Mouse (Mus musculus): ENCODE data around the gene Gm20708. TPM values are rescaled to one million over a fixed set of nuclear protein-coding genes. Genes with fewer than 3 reads are reported as not detected.
"Not testable (repeated sequence)": the region's sequence is repeated elsewhere in the genome, so short reads cannot be mapped to it uniquely, and the experiment has no call there.

Gm20708 gene
- polyA plus RNA-seq, 1 experiment from 2014 or later = 0.24 TPM

GRCm38 (mm10) chr11:117782705-117783034, 26.8 kb upstream of the Gm20708 start:
- WGBS = 40% methylated on average over 9 of the region's 9 CpGs
- no peaks in the 10 kb centered on the region for H3K9me3 ChIP-seq
- no peak for ATAC-seq (ENCODE audit: borderline replicate concordance, extremely low read depth, low FRiP score, low TSS enrichment)
- H3K4me2 ChIP-seq = peak overlapping the region; percentile 98
- H3K27me3 ChIP-seq = no peaks in the 10 kb centered on the region
- H3K27ac ChIP-seq = peak overlapping the region; percentile 88
- no peaks in the 10 kb centered on the region for H3K36me3 ChIP-seq
- H3K4me1 ChIP-seq = peaks cover 51% of the 10 kb centered on the region
- peak overlapping the region; percentile 54 for H3K4me3 ChIP-seq
- peak overlapping the region; percentile 32; the same call in 1 of the 2 replicates for H3K9ac ChIP-seq

DNA sequence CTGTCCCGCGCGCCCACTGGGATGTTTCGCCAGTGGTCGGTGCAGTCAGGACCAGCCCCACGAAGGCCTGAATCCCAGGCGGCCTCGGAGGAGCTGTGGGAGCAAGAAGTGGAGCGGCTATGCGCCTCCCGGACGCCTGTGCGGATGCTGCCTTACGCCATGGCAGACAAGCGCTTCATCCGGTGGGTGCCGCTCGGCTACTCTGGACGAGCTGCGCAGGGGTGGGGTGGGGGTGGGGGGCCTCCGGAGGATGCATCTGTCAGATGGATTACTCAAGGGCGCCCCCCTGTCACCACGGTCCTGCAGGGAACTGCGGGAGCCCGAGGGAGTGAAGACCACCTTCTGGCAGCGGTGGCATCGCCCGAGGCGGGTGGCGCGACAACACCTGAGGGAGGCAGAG, 26.4 kb upstream of the Gm20708 start:
- H3K27me3 ChIP-seq = no peaks in the 10 kb centered on the region
- peak overlapping the region; percentile 32 for H3K9ac ChIP-seq
- peak overlapping the region; percentile 88 for H3K27ac ChIP-seq
- H3K4me3 ChIP-seq = peak overlapping the region; percentile 54
- H3K9me3 ChIP-seq = no peaks in the 10 kb centered on the region
- ATAC-seq (ENCODE audit: borderline replicate concordance, extremely low read depth, low FRiP score, low TSS enrichment) = 0 out of 2 replicates have a peak, but pooled peaks have one; percentile 17
- peak overlapping the region; percentile 98 for H3K4me2 ChIP-seq
- no peaks in the 10 kb centered on the region for H3K36me3 ChIP-seq
- H3K4me1 ChIP-seq = peaks cover 51% of the 10 kb centered on the region
- WGBS = 4% methylated on average over 31 of the region's 31 CpGs

DNA sequence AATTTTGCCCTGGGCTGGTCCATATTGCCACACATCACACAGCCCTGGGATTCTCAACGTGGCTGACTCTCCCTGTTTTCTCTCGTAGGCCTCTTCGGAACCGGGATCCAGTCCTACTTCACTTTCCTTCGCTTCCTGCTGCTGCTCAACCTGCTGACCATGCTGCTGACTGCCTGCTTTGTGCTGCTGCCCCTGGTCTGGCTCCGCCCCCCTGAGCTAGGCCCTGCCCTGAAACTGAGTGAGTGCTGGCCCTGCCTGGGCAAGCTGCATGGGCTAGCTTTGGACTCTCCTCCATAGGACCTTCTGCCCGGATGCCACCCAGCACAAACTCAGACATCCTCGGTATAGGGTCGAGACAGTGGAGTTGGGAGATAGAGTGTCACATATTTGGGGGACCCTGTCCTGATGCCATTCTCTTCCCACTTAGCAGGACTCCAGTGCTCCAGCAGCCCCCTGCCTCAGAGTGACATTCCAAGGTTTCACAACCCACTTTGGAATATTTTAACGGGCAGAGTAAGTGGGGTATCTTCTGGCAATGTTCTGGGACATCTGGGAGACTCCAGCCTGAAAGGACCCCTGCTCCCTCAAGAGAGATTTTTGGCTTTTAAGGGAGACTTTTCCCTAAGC, 25.7 kb upstream of the Gm20708 start:
- 43% methylated on average over 10 of the region's 10 CpGs for WGBS
- no peaks in the 10 kb centered on the region for H3K36me3 ChIP-seq
- H3K9me3 ChIP-seq = no peaks in the 10 kb centered on the region
- H3K4me3 ChIP-seq = peak overlapping the region; percentile 54
- H3K27ac ChIP-seq = no peak overlapping the region
- peaks cover 48% of the 10 kb centered on the region for H3K4me1 ChIP-seq
- H3K9ac ChIP-seq = no peak overlapping the region; the same call in 1 of the 2 replicates
- ATAC-seq (ENCODE audit: borderline replicate concordance, extremely low read depth, low FRiP score, low TSS enrichment) = no peak; the same call in 1 of the 2 replicates
- peak overlapping the region; percentile 98 for H3K4me2 ChIP-seq
- H3K27me3 ChIP-seq = no peaks in the 10 kb centered on the region

GRCm38 (mm10) chr11:117786294-117786693, 23.2 kb upstream of the Gm20708 start:
- 17% methylated on average over 10 of the region's 10 CpGs for WGBS

DNA sequence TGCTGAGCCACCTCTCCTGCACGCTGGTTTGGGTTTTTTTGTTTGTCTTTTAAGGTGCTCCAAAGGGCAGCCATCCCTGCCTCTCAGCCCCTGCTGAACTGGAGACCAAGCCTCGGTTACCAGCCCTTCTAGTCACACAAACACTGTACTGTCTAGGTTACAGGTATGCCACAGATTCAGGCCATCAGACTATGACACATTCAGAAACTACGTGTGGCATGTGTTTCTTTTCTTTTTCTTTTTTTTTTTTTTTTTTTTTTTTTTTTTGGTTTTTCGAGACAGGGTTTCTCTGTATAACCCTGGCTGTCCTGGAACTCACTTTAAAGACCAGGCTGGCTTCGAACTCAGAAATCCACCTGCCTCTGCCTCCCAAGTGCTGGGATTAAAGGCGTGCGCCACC, 21.0 kb upstream of the Gm20708 start:
- H3K27ac ChIP-seq; H3K9me3 ChIP-seq; H3K36me3 ChIP-seq; H3K9ac ChIP-seq; H3K4me2 ChIP-seq; H3K27me3 ChIP-seq; H3K4me3 ChIP-seq; ATAC-seq (ENCODE audit: borderline replicate concordance, extremely low read depth, low FRiP score, low TSS enrichment): not testable (repeated sequence)
- H3K4me1 ChIP-seq = peaks cover 22% of the 10 kb centered on the region
- WGBS = 72% methylated on average over 7 of the region's 7 CpGs

More at GRCm38 (mm10) chr11:117786294-117786693, 23.2 kb upstream of the Gm20708 start:
- Histone ChIP-seq H3K27ac (no peak overlapping the region), H3K4me3 (no peak overlapping the region), H3K9ac (no peak overlapping the region), H3K4me2 (no peak overlapping the region), H3K36me3 (no peaks in the 10 kb centered on the region), H3K4me1 (peaks cover 30% of the 10 kb centered on the region), H3K9me3 (no peaks in the 10 kb centered on the region), H3K27me3 (no peaks in the 10 kb centered on the region)
- ATAC-seq (ENCODE audit: borderline replicate concordance, extremely low read depth, low FRiP score, low TSS enrichment) = no peak

DNA sequence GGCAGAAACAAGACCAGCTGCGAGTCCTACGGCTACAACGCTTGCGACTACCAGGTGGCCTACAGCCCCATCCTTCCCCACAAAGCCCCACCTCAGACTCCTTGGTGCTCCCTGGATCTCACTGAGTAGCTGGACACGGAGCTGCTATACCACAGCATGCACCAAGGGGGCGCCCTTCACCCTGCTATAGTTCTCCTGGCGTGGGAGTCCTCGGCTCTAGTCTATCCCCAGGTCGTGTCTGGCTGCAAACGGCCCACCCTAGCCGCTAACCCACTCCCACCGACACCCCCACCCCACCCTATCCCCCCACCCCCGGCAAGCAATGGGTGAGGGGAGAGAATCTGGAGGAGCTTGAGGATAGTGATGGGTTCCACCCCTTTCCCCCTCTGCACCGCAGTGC, 19.2 kb upstream of the Gm20708 start:
- no peak overlapping the region for H3K27ac ChIP-seq
- H3K4me1 ChIP-seq = peaks cover 20% of the 10 kb centered on the region
- peak overlapping the region; percentile 50 for H3K4me2 ChIP-seq
- no peaks in the 10 kb centered on the region for H3K27me3 ChIP-seq
- ATAC-seq (ENCODE audit: borderline replicate concordance, extremely low read depth, low FRiP score, low TSS enrichment) = peak; percentile 24; the same call in 1 of the 2 replicates
- H3K36me3 ChIP-seq = no peaks in the 10 kb centered on the region
- H3K9ac ChIP-seq = no peak overlapping the region
- H3K9me3 ChIP-seq = no peaks in the 10 kb centered on the region
- H3K4me3 ChIP-seq = peak overlapping the region; percentile 10; the same call in 1 of the 2 replicates
- WGBS = 6% methylated on average over 14 of the region's 14 CpGs

DNA sequence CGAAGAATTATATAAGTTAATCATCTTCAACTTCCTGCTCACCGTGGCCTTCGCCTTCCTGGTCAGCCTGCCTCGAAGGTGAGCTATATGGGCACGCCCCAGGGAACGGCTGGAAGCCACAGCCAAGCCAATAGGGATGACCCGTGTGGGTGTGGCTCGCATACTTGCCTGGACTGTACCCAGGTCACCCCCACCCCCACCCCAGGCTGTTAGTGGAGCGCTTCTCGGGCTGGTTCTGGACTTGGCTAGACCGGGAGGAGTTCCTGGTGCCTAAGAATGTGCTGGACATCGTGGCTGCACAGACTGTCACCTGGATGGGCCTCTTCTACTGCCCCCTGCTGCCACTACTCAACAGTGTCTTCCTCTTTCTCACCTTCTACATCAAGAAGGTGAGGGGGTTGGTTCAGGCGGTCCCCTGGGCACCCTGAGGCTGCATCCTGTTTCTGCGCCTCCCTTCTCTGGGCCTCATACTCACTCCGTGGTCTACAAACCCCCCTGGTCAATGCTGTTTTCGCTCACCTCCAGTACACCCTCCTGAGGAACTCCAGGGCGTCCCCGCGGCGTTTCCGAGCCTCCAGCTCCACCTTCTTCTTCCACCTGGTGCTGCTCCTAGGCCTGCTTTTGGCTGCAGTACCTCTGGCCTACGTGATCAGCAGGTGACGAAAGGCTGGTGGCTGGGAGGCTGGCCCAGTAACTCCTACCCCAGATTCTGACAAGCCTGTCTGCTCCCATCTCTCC, 18.6 kb upstream of the Gm20708 start:
- no peak overlapping the region for H3K27ac ChIP-seq
- peak overlapping the region; percentile 50 for H3K4me2 ChIP-seq
- no peaks in the 10 kb centered on the region for H3K27me3 ChIP-seq
- H3K9me3 ChIP-seq = no peaks in the 10 kb centered on the region
- WGBS = 29% methylated on average over 23 of the region's 23 CpGs
- peaks cover 20% of the 10 kb centered on the region for H3K4me1 ChIP-seq
- no peaks in the 10 kb centered on the region for H3K36me3 ChIP-seq
- peak; percentile 10; the same call in 1 of the 2 replicates for ATAC-seq (ENCODE audit: borderline replicate concordance, extremely low read depth, low FRiP score, low TSS enrichment)
- peak overlapping the region; percentile 10; the same call in 1 of the 2 replicates for H3K4me3 ChIP-seq
- H3K9ac ChIP-seq = no peak overlapping the region

DNA sequence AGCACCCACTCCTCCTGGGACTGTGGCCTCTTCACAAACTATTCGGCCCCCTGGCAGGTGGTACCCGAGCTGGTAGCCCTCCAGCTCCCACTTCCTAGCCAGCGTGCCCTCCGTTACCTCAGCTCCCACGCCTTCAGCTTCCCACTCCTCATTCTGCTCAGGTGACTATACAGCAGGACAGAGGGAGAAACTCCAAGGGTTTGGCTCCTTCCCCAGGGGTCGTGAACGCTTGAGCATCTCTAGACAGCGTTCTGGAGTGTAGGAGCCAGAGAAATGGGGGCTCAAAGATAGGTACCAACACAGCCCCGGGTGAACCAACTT, 18.1 kb upstream of the Gm20708 start:
- H3K36me3 ChIP-seq = no peaks in the 10 kb centered on the region
- WGBS = 83% methylated on average over 9 of the region's 9 CpGs

DNA sequence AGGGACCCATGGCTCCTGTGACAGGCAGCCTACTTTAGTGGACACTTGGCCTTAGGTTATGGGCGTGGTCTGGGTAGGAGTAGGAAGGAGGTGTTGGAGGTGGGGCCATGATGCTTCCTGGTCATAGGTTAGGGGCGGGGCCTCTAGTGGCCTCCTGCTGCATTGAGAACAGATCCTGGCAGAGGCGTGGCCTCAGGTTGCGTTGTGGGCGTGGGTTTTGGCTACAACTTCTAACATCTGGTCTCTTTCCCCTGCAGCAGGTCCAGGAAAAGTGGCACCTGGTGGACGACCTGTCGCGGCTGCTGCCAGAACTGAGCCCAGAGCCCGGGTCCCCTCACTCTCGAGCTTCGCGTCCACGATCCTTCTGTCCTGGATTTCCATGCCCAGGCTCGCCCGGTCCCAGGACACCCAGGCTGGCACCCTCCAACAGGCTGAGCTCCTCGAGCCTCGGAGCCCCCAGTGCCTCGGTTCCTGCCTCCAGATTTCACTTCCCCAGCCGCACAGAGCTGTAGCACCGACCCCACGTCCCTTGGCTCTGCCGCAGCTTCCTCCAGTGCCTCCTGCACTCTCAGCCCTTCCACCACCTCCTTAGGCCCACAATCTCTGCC, 17.1 kb upstream of the Gm20708 start:
- H3K9ac ChIP-seq = peak overlapping the region; percentile 24; the same call in 1 of the 2 replicates
- H3K36me3 ChIP-seq = no peaks in the 10 kb centered on the region
- no peak overlapping the region for H3K27ac ChIP-seq
- H3K4me3 ChIP-seq = peak overlapping the region; percentile 24
- peaks cover 20% of the 10 kb centered on the region for H3K4me1 ChIP-seq
- no peaks in the 10 kb centered on the region for H3K27me3 ChIP-seq
- H3K9me3 ChIP-seq = no peaks in the 10 kb centered on the region
- 7% methylated on average over 22 of the region's 22 CpGs for WGBS
- peak overlapping the region; percentile 57 for H3K4me2 ChIP-seq
- ATAC-seq (ENCODE audit: borderline replicate concordance, extremely low read depth, low FRiP score, low TSS enrichment) = peak; percentile 71

More for the DNA sequence above, 18.1 kb upstream of the Gm20708 start:
- H3K4me2 ChIP-seq = no peak overlapping the region
- no peak overlapping the region for H3K27ac ChIP-seq
- H3K9ac ChIP-seq = no peak overlapping the region
- peaks cover 20% of the 10 kb centered on the region for H3K4me1 ChIP-seq
- no peaks in the 10 kb centered on the region for H3K9me3 ChIP-seq
- no peak for ATAC-seq (ENCODE audit: borderline replicate concordance, extremely low read depth, low FRiP score, low TSS enrichment)
- no peaks in the 10 kb centered on the region for H3K27me3 ChIP-seq
- H3K4me3 ChIP-seq = no peak overlapping the region

DNA sequence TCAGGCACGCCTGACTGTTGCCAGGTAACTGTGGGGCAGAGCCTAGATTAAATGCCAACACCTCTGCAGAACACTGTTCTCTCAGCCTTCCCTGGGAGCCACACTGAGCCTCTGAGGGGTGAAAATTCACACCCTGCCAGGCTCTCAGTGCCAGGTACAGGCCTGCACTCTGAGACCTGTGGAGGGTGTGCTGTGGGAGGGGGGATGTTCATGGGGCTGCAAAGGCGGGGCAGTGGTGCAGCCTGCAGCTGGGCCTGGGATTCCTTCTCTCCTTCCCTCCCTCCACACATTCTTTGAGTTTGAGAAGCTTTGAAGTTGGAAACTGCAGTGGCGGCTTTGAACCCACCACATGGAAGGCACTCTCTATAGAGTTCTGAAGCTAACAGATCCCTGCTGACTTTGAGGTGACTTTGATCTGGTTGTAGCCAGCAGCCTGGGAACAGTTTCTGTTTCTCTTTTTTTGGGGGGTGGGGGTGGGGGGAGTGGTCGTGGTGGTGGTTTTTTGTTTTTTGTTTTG, 15.4 kb upstream of the Gm20708 start:
- Histone ChIP-seq H3K9ac (no peak overlapping the region), H3K27ac (no peak overlapping the region), H3K4me3 (no peak overlapping the region), H3K4me2 (no peak overlapping the region), H3K4me1 (peaks cover 28% of the 10 kb centered on the region), H3K9me3 (no peaks in the 10 kb centered on the region), H3K36me3 (no peaks in the 10 kb centered on the region), H3K27me3 (no peaks in the 10 kb centered on the region)
- WGBS = 45% methylated on average over 4 of the region's 4 CpGs
- no peak for ATAC-seq (ENCODE audit: borderline replicate concordance, extremely low read depth, low FRiP score, low TSS enrichment)

DNA sequence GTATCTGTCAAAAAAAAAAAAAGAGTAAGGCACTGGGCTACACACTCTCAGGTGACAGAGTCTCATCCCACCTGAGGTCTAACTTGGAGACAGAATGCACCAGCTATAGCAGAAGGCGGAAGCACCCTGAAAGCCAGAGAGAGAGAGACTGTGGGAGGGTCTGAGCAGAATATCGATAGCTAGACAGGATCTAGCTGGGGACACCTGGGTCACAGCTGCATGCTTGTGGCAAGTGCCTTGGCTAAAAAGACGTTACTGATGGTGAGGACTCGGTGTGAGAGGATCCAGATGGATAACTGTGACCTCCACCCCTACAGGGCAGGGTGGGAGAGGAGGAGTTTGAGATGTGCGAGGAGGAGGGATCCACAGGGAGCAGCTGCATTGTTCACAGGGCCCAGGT, 12.5 kb upstream of the Gm20708 start:
- Histone ChIP-seq H3K27me3 (no peaks in the 10 kb centered on the region), H3K36me3 (no peaks in the 10 kb centered on the region), H3K4me2 (no peak overlapping the region), H3K9ac (no peak overlapping the region), H3K27ac (no peak overlapping the region), H3K4me3 (no peak overlapping the region), H3K9me3 (no peaks in the 10 kb centered on the region), H3K4me1 (peaks cover 19% of the 10 kb centered on the region)
- 34% methylated on average over 5 of the region's 5 CpGs for WGBS
- no peak for ATAC-seq (ENCODE audit: borderline replicate concordance, extremely low read depth, low FRiP score, low TSS enrichment)
